8 mouse cellular contexts compared by ENCODE assay signal in genomic region chr8:105937496-105938305, GRCm38 (mm10). TPM values are rescaled to one million over a fixed set of nuclear protein-coding genes. Genes with fewer than 3 reads are reported as not detected.
DNase-seq lines count a peak whose midpoint lies in the region; ATAC-seq and TF ChIP-seq lines count a peak whose summit lies in the region.

No protein-coding gene starts in this region.

- no peaks in the 10 kb centered on the region for H3K9me3 ChIP-seq in forebrain, embryonic 15.5 days
- H3K9me3 ChIP-seq in hindbrain, embryonic 16.5 days (ENCODE audit: control insufficient read depth, low read length): no peaks in the 10 kb centered on the region
- no peaks in the 10 kb centered on the region for H3K9me3 ChIP-seq in limb, embryonic 11.5 days (ENCODE audit: control insufficient read depth, low read length)
- H3K9me3 ChIP-seq in midbrain, embryonic 11.5 days (ENCODE audit: control insufficient read depth, low read length): no peaks in the 10 kb centered on the region
- no peaks in the 10 kb centered on the region for H3K9me3 ChIP-seq in stomach, embryonic 15.5 days

- H3K4me3 ChIP-seq in forebrain, embryonic 15.5 days: peak overlapping the region; percentile 81
- H3K4me3 ChIP-seq in hindbrain, embryonic 16.5 days (ENCODE audit: low read length): peak overlapping the region; percentile 62
- H3K4me3 ChIP-seq in limb, embryonic 11.5 days (ENCODE audit: low read depth, low read length): peak overlapping the region; percentile 67
- peak overlapping the region; percentile 75 for H3K4me3 ChIP-seq in midbrain, embryonic 11.5 days (ENCODE audit: low read depth, low read length)
- H3K4me3 ChIP-seq in stomach, embryonic 15.5 days (replicated peaks): peak overlapping the region; percentile 96

- peaks cover 22% of the 10 kb centered on the region for H3K4me1 ChIP-seq in forebrain, embryonic 15.5 days
- H3K4me1 ChIP-seq in hindbrain, embryonic 16.5 days (ENCODE audit: control insufficient read depth, insufficient read depth, low read depth, low read length): peaks cover 15% of the 10 kb centered on the region
- 0 out of 2 replicates have a peak, but pooled peaks cover 4% of the 10 kb centered on the region for H3K4me1 ChIP-seq in limb, embryonic 11.5 days (ENCODE audit: control insufficient read depth, insufficient read depth, low read length)
- peaks cover 3% of the 10 kb centered on the region for H3K4me1 ChIP-seq in midbrain, embryonic 11.5 days (ENCODE audit: control insufficient read depth, insufficient read depth, low read length)
- H3K4me1 ChIP-seq in stomach, embryonic 15.5 days: peaks cover 16% of the 10 kb centered on the region

- H3K27me3 ChIP-seq in forebrain, embryonic 15.5 days: no peaks in the 10 kb centered on the region
- no peaks in the 10 kb centered on the region for H3K27me3 ChIP-seq in hindbrain, embryonic 16.5 days (replicated peaks; ENCODE audit: control insufficient read depth, insufficient read depth, low read length)
- no peaks in the 10 kb centered on the region for H3K27me3 ChIP-seq in limb, embryonic 11.5 days (ENCODE audit: control insufficient read depth, insufficient read depth, low read length)
- H3K27me3 ChIP-seq in midbrain, embryonic 11.5 days (ENCODE audit: control insufficient read depth, insufficient read depth, low read length): no peaks in the 10 kb centered on the region
- H3K27me3 ChIP-seq in stomach, embryonic 15.5 days (replicated peaks): no peaks in the 10 kb centered on the region

- WGBS in forebrain, embryonic 15.5 days: 3% methylated on average over 33 of the region's 33 CpGs
- 3% methylated on average over 33 of the region's 33 CpGs for WGBS in hindbrain, embryonic 16.5 days
- WGBS in limb, embryonic 11.5 days: 2% methylated on average over 33 of the region's 33 CpGs
- 2% methylated on average over 33 of the region's 33 CpGs for WGBS in midbrain, embryonic 11.5 days
- WGBS in stomach, embryonic 15.5 days: under 1% methylated on average over 33 of the region's 33 CpGs

- TF ChIP-seq POLR2A in brain, embryonic 14.5 days (IDR thresholded peaks at IDR 0.05; ENCODE audit: borderline replicate concordance, extremely low read depth, insufficient read depth, insufficient read length, poor library complexity, severe bottlenecking): no peak

- H3K36me3 ChIP-seq in forebrain, embryonic 15.5 days: no peaks in the 10 kb centered on the region
- H3K36me3 ChIP-seq in hindbrain, embryonic 16.5 days (ENCODE audit: control insufficient read depth, insufficient read depth, low read length): no peaks in the 10 kb centered on the region
- peaks cover 5% of the 10 kb centered on the region for H3K36me3 ChIP-seq in limb, embryonic 11.5 days (ENCODE audit: control insufficient read depth, insufficient read depth, low read length)
- H3K36me3 ChIP-seq in midbrain, embryonic 11.5 days (ENCODE audit: control insufficient read depth, insufficient read depth, low read length): no peaks in the 10 kb centered on the region
- 0 out of 2 replicates have a peak, but pooled peaks cover 8% of the 10 kb centered on the region for H3K36me3 ChIP-seq in stomach, embryonic 15.5 days

- TF ChIP-seq CTCF in brain, embryonic 14.5 days (IDR thresholded peaks at IDR 0.05; ENCODE audit: borderline replicate concordance, extremely low read depth, insufficient read depth, insufficient read length): no peak

- peak overlapping the region; percentile 86 for H3K27ac ChIP-seq in forebrain, embryonic 15.5 days (replicated peaks)
- H3K27ac ChIP-seq in hindbrain, embryonic 16.5 days (ENCODE audit: low read depth, low read length): peak overlapping the region; percentile 94
- no peak overlapping the region for H3K27ac ChIP-seq in limb, embryonic 11.5 days (replicated peaks; ENCODE audit: low read depth, low read length)
- H3K27ac ChIP-seq in midbrain, embryonic 11.5 days (ENCODE audit: low read depth, low read length): peak overlapping the region; percentile 67
- peak overlapping the region; percentile 87 for H3K27ac ChIP-seq in stomach, embryonic 15.5 days

- H3K9ac ChIP-seq in forebrain, embryonic 15.5 days (replicated peaks): peak overlapping the region; percentile 84
- H3K9ac ChIP-seq in hindbrain, embryonic 16.5 days (ENCODE audit: low read depth, low read length): peak overlapping the region; percentile 84
- H3K9ac ChIP-seq in limb, embryonic 11.5 days (ENCODE audit: low read length): peak overlapping the region; percentile 56
- peak overlapping the region; percentile 89 for H3K9ac ChIP-seq in midbrain, embryonic 11.5 days (ENCODE audit: low read length)
- H3K9ac ChIP-seq in stomach, embryonic 15.5 days: peak overlapping the region; percentile 76

- ATAC-seq in monocyte, adult 5-6 weeks (replicated peaks; ENCODE audit: insufficient number of reproducible peaks, low FRiP score, low TSS enrichment, poor library complexity, severe bottlenecking): no peak; the same call in 1 of the 2 replicates
- peak; percentile 44 for ATAC-seq in forebrain, embryonic 15.5 days (replicated peaks)
- peak; percentile 38 for ATAC-seq in hindbrain, embryonic 16.5 days
- peak; percentile 46; the same call in 1 of the 2 replicates for ATAC-seq in limb, embryonic 11.5 days (ENCODE audit: insufficient number of reproducible peaks, low FRiP score, low TSS enrichment, low read depth)
- ATAC-seq in midbrain, embryonic 11.5 days (ENCODE audit: low FRiP score): peak; percentile 36
- ATAC-seq in stomach, embryonic 15.5 days (ENCODE audit: insufficient read depth, low FRiP score, low read depth): no peak

- H3K4me2 ChIP-seq in forebrain, embryonic 15.5 days (replicated peaks): peak overlapping the region; percentile 86
- peak overlapping the region; percentile 95 for H3K4me2 ChIP-seq in hindbrain, embryonic 16.5 days (ENCODE audit: low read length)
- H3K4me2 ChIP-seq in limb, embryonic 11.5 days (ENCODE audit: low read depth, severe bottlenecking): peak overlapping the region; percentile 95
- peak overlapping the region; percentile 96 for H3K4me2 ChIP-seq in midbrain, embryonic 11.5 days
- peak overlapping the region; percentile 93 for H3K4me2 ChIP-seq in stomach, embryonic 15.5 days

- DNase-seq in monocyte, adult 2 months (ENCODE audit: low read depth in 1 of 2, low spot score in 2 of 2): peak; percentile 16 to 33
- peak; percentile 58 for DNase-seq in brain, embryonic 14.5 days (ENCODE audit: low read depth)
- peak; percentile 38 for DNase-seq in limb, embryonic 11.5 days (ENCODE audit: low spot score)
- peak; percentile 91 for DNase-seq in midbrain, embryonic 11.5 days (ENCODE audit: low spot score, missing footprints)

RNA-seq across cellular contexts. Expression of gene Psmb10, which starts 0.5 kb away (rescaled TPM):
- 98.5 to 154 TPM (median 99.0 TPM) in 3 replicates for total RNA-seq in monocyte, adult 5-6 weeks (2017)
- polyA plus RNA-seq in brain, embryonic 14.5 days (2012; rRNA removed): 51.6 and 64.8 TPM in 2 replicates
- polyA plus RNA-seq in forebrain, embryonic 15.5 days (2015; fragmentation: Nextera tagmentation; extraction: Ambion mirVana): 36.3 and 39.7 TPM in 2 replicates
- 81.8 and 93.0 TPM in 2 replicates for polyA plus RNA-seq in hindbrain, embryonic 16.5 days (2015; fragmentation: Nextera tagmentation; extraction: Ambion mirVana)
- polyA plus RNA-seq in limb, embryonic 11.5 days (2014; fragmentation: Nextera tagmentation; extraction: Ambion mirVana): 24.6 and 28.4 TPM in 2 replicates
- polyA plus RNA-seq in midbrain, embryonic 11.5 days (2014; fragmentation: Nextera tagmentation; extraction: Ambion mirVana): 22.5 and 26.9 TPM in 2 replicates
- 61.2 and 61.4 TPM in 2 replicates for polyA plus RNA-seq in stomach, embryonic 15.5 days (2015; fragmentation: Nextera tagmentation; extraction: Ambion mirVana)

RNA-seq across cellular contexts. Expression of gene Ctrl, which starts 4.0 kb away (rescaled TPM):
- not detected in 3 replicates for total RNA-seq in monocyte, adult 5-6 weeks (2017)
- polyA plus RNA-seq in brain, embryonic 14.5 days (2012; rRNA removed): 7.8 and 10.2 TPM in 2 replicates
- 2.0 and 2.2 TPM in 2 replicates for polyA plus RNA-seq in forebrain, embryonic 15.5 days (2015; fragmentation: Nextera tagmentation; extraction: Ambion mirVana)
- polyA plus RNA-seq in hindbrain, embryonic 16.5 days (2015; fragmentation: Nextera tagmentation; extraction: Ambion mirVana): 3.3 and 4.5 TPM in 2 replicates
- polyA plus RNA-seq in limb, embryonic 11.5 days (2014; fragmentation: Nextera tagmentation; extraction: Ambion mirVana): 1.1 and 1.5 TPM in 2 replicates
- 0.61 and 1.9 TPM in 2 replicates for polyA plus RNA-seq in midbrain, embryonic 11.5 days (2014; fragmentation: Nextera tagmentation; extraction: Ambion mirVana)
- polyA plus RNA-seq in stomach, embryonic 15.5 days (2015; fragmentation: Nextera tagmentation; extraction: Ambion mirVana): 1.9 and 3.8 TPM in 2 replicates

RNA-seq across cellular contexts. Expression of gene Lcat, which starts 5.5 kb away (rescaled TPM):
- total RNA-seq in monocyte, adult 5-6 weeks (2017): not detected in 3 replicates
- 2.0 and 2.3 TPM in 2 replicates for polyA plus RNA-seq in brain, embryonic 14.5 days (2012; rRNA removed)
- polyA plus RNA-seq in forebrain, embryonic 15.5 days (2015; fragmentation: Nextera tagmentation; extraction: Ambion mirVana): 0.41 and 0.50 TPM in 2 replicates
- polyA plus RNA-seq in hindbrain, embryonic 16.5 days (2015; fragmentation: Nextera tagmentation; extraction: Ambion mirVana): 6.0 and 9.9 TPM in 2 replicates
- polyA plus RNA-seq in limb, embryonic 11.5 days (2014; fragmentation: Nextera tagmentation; extraction: Ambion mirVana): 1.2 and 1.3 TPM in 2 replicates
- 0.23 and 0.28 TPM in 2 replicates for polyA plus RNA-seq in midbrain, embryonic 11.5 days (2014; fragmentation: Nextera tagmentation; extraction: Ambion mirVana)
- 2.9 and 5.8 TPM in 2 replicates for polyA plus RNA-seq in stomach, embryonic 15.5 days (2015; fragmentation: Nextera tagmentation; extraction: Ambion mirVana)

RNA-seq across cellular contexts. Expression of gene Slc12a4, which starts 28.2 kb away (rescaled TPM):
- 2.7 to 13.5 TPM (median 8.1 TPM) in 3 replicates for total RNA-seq in monocyte, adult 5-6 weeks (2017)
- 15.2 and 17.0 TPM in 2 replicates for polyA plus RNA-seq in brain, embryonic 14.5 days (2012; rRNA removed)
- 9.3 and 10.1 TPM in 2 replicates for polyA plus RNA-seq in forebrain, embryonic 15.5 days (2015; fragmentation: Nextera tagmentation; extraction: Ambion mirVana)
- polyA plus RNA-seq in hindbrain, embryonic 16.5 days (2015; fragmentation: Nextera tagmentation; extraction: Ambion mirVana): 14.6 and 17.1 TPM in 2 replicates
- polyA plus RNA-seq in limb, embryonic 11.5 days (2014; fragmentation: Nextera tagmentation; extraction: Ambion mirVana): 23.5 and 27.2 TPM in 2 replicates
- 7.2 and 7.8 TPM in 2 replicates for polyA plus RNA-seq in midbrain, embryonic 11.5 days (2014; fragmentation: Nextera tagmentation; extraction: Ambion mirVana)
- 32.7 and 33.4 TPM in 2 replicates for polyA plus RNA-seq in stomach, embryonic 15.5 days (2015; fragmentation: Nextera tagmentation; extraction: Ambion mirVana)

RNA-seq across cellular contexts. Expression of gene Pskh1, which starts 37.5 kb away (rescaled TPM):
- total RNA-seq in monocyte, adult 5-6 weeks (2017): 11.4 to 15.3 TPM (median 11.6 TPM) in 3 replicates
- 23.6 and 26.8 TPM in 2 replicates for polyA plus RNA-seq in brain, embryonic 14.5 days (2012; rRNA removed)
- 11.3 and 12.0 TPM in 2 replicates for polyA plus RNA-seq in forebrain, embryonic 15.5 days (2015; fragmentation: Nextera tagmentation; extraction: Ambion mirVana)
- polyA plus RNA-seq in hindbrain, embryonic 16.5 days (2015; fragmentation: Nextera tagmentation; extraction: Ambion mirVana): 11.0 and 13.3 TPM in 2 replicates
- polyA plus RNA-seq in limb, embryonic 11.5 days (2014; fragmentation: Nextera tagmentation; extraction: Ambion mirVana): 27.8 and 28.9 TPM in 2 replicates
- 11.2 and 13.6 TPM in 2 replicates for polyA plus RNA-seq in midbrain, embryonic 11.5 days (2014; fragmentation: Nextera tagmentation; extraction: Ambion mirVana)
- 28.7 and 30.7 TPM in 2 replicates for polyA plus RNA-seq in stomach, embryonic 15.5 days (2015; fragmentation: Nextera tagmentation; extraction: Ambion mirVana)

Comparison
In these comparisons a context has a peak if more than half of its experiments do, and no peak if none do; other contexts are left out.
1. DNase-seq: peak in every context shown above with its lines; median percentile 91 in midbrain, embryonic 11.5 days; 58 in brain, embryonic 14.5 days; 38 in limb, embryonic 11.5 days; 24 in monocyte, adult 2 months.
2. ATAC-seq: peak in forebrain, embryonic 15.5 days (single experiment), hindbrain, embryonic 16.5 days (single experiment), limb, embryonic 11.5 days (single experiment) and midbrain, embryonic 11.5 days (single experiment); none in monocyte, adult 5-6 weeks (single experiment) and stomach, embryonic 15.5 days (single experiment).
3. Peak in every context shown above with its lines, with median percentiles within 50 percentile points of each other: H3K4me2 ChIP-seq, H3K4me3 ChIP-seq and H3K9ac ChIP-seq.